Mouse (Mus musculus) hindbrain, embryonic 14.5 days (tissue): ENCODE data around the gene Asah2. TPM values are rescaled to one million over a fixed set of nuclear protein-coding genes. Genes with fewer than 3 reads are reported as not detected.
"Not testable (repeated sequence)": the region's sequence is repeated elsewhere in the genome, so short reads cannot be mapped to it uniquely, and the experiment has no call there.

Experiments
- ATAC-seq: fragments of 200-750 bp; cut with Nextera tagmentation; 2 replicates; pipeline ENCODE4 v1.8.0; 2017; ENCODE audit warnings: moderate number of reproducible peaks, mild to moderate bottlenecking, moderate TSS enrichment, moderate library complexity; ENCODE audit not compliant: low FRiP score
- DNase-seq: peaks from one replicate; pipeline ENCODE4 v3.0.0-alpha.2; 2015; ENCODE audit warnings: low spot score
- H3K27ac ChIP-seq: fragments of 300-500 bp; sonication (generic); 2 replicates; pipeline ENCODE4 v1.5.1; 2014; ENCODE audit warnings: mild to moderate bottlenecking, moderate library complexity
- H3K27me3 ChIP-seq: fragments of 300-500 bp; sonication (generic); 2 replicates; pipeline ENCODE4 v1.6.1; 2014; ENCODE audit warnings: mild to moderate bottlenecking, low read length, mixed read lengths; ENCODE audit not compliant: control insufficient read depth, insufficient read depth
- H3K36me3 ChIP-seq: fragments of 300-500 bp; sonication (generic); replicated peaks from 2 replicates; pipeline ENCODE4 v1.6.1; 2014; ENCODE audit not compliant: control insufficient read depth, insufficient read depth
- H3K4me1 ChIP-seq: fragments of 300-500 bp; sonication (generic); replicated peaks from 2 replicates; pipeline ENCODE4 v1.6.1; 2014; ENCODE audit warnings: antibody characterized with exemption, low read length, mixed read lengths; ENCODE audit not compliant: control insufficient read depth, insufficient read depth
- H3K4me2 ChIP-seq: fragments of 300-500 bp; sonication (generic); replicated peaks from 2 replicates; pipeline ENCODE4 v1.6.1; 2014; ENCODE audit warnings: mild to moderate bottlenecking, moderate library complexity
- H3K4me3 ChIP-seq: fragments of 300-500 bp; sonication (generic); replicated peaks from 2 replicates; pipeline ENCODE4 v1.5.1; 2014; ENCODE audit warnings: mild to moderate bottlenecking, low read length
- H3K9ac ChIP-seq: fragments of 300-500 bp; sonication (generic); 2 replicates; pipeline ENCODE4 v1.6.1; 2014
- H3K9me3 ChIP-seq: fragments of 300-500 bp; sonication (generic); 2 replicates; pipeline ENCODE4 v1.6.1; 2016; ENCODE audit warnings: low read length; ENCODE audit not compliant: control insufficient read depth
- WGBS: fragments of 180-500 bp; shearing (Covaris S2); extraction: QIAGEN DNeasy Blood & Tissue Kit; methylation state at CpG from one replicate; pipeline ENCODE4 v1.1.7; 2014; 5-methylcytosine and 5-hydroxymethylcytosine counted together
- polyA plus RNA-seq: library from polyadenylated mRNA; unstranded; fragments of >200 nt; fragmentation: Nextera tagmentation; extraction: Ambion mirVana; gene quantifications from 2 replicates; pipeline ENCODE4 v1.2.1, GENCODE M21; 2014

Asah2 gene
- polyA plus RNA-seq, 1 experiment from 2014 or later: 1.1 TPM

DNA sequence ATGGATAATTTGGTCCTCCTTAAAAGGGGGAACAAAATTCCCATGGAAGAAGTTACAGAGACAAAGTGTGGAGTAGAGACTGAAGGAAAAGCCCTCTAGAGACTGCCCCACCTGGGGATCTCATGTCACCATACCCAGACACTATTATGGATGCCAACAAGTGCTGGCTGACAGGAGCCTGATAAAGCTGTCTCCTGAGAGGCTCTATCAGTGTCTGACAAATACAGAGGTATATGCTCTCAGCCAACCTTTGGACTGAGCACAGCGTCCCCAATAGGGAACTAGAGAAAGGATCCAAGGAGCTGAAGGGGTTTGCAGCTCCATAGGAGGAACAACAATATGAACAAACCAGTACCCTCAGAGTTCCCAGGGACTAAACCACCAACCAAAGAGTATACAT is 23.2 kb downstream of the Asah2 start:
- DNase-seq, H3K4me3 ChIP-seq, H3K27me3 ChIP-seq, H3K27ac ChIP-seq, H3K9ac ChIP-seq, H3K9me3 ChIP-seq, H3K4me2 ChIP-seq, ATAC-seq, H3K4me1 ChIP-seq, H3K36me3 ChIP-seq: not testable (repeated sequence)
- 94% methylated on average over 1 of the region's 1 CpGs for WGBS

DNA sequence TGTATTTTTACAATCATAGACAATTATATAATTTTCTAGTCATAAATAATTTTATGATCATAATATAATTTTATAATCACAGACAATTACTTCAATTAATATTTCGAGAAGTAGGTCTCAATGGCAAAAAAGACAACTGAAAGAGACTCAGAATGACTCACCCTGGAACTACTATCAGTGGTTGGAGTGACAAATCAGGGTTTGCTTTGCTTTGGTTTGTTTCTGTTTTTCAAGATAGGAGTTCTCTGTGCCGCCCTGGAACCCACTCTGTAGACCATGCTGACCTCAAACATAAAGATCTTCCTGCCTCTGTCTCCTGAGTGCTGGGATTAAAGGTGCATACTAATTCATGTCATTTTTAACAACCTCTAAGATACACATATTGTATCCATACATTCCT is 37.7 kb downstream of the Asah2 start:
- no peak overlapping the region for H3K4me2 ChIP-seq
- ATAC-seq: no peak

DNA sequence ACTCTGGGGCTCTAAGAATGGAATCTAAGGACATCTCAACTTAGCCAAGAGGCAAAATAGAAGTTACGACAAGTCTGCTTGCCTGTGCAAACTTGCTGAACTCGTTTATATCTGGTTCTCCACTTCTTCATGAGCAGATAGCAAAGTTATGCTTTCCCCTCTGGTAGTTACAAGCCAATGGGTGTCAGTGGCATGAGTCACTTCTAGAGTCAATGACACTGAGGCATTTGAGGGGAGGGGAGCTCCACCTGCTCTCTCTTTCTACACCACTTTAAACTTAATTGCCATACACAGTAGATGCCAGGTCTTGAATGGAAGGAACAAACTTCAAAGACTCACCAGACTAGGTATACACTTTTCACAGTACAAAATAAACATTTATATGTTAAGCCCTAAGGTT is 38.4 kb downstream of the Asah2 start:
- ATAC-seq: no peak
- no peak overlapping the region for H3K4me3 ChIP-seq
- H3K4me2 ChIP-seq: no peak overlapping the region
- no peak overlapping the region for H3K9ac ChIP-seq
- H3K27ac ChIP-seq: no peak overlapping the region
- H3K36me3 ChIP-seq: no peaks in the 10 kb centered on the region
- H3K4me1 ChIP-seq: no peaks in the 10 kb centered on the region
- no peak for DNase-seq
- H3K27me3 ChIP-seq: no peaks in the 10 kb centered on the region
- H3K9me3 ChIP-seq: no peaks in the 10 kb centered on the region
- WGBS: 87% methylated on average over 2 of the region's 2 CpGs

More for the DNA sequence above, 37.7 kb downstream of the Asah2 start:
- H3K9ac ChIP-seq: no peak overlapping the region
- no peak overlapping the region for H3K4me3 ChIP-seq
- no peaks in the 10 kb centered on the region for H3K27me3 ChIP-seq
- WGBS: 86% methylated on average over 2 of the region's 2 CpGs
- no peaks in the 10 kb centered on the region for H3K4me1 ChIP-seq
- H3K27ac ChIP-seq: no peak overlapping the region
- H3K9me3 ChIP-seq: no peaks in the 10 kb centered on the region
- no peaks in the 10 kb centered on the region for H3K36me3 ChIP-seq
- no peak for DNase-seq

DNA sequence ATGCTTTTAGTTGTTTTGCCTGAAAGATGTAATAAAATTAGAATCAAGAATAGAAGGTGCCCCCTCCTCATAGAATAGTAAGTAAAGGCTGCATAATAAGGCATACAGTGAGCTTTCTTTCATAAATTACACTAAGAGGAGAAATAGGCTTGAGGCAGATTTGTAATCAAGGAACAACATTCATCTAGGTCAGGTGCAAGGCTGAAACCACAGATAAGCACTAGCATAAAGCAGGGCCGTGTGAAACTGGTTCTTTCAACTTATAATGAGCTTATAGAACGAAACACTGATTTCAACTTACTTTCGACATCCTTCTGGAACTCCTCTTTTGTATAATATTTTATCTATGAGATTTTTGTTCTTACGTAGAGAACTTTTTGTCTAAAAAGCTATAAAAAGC is 40.3 kb downstream of the Asah2 start:
- Histone ChIP-seq H3K4me1 (no peaks in the 10 kb centered on the region), H3K9me3 (no peaks in the 10 kb centered on the region), H3K27ac (no peak overlapping the region), H3K36me3 (no peaks in the 10 kb centered on the region), H3K27me3 (no peaks in the 10 kb centered on the region), H3K4me3 (no peak overlapping the region), H3K4me2 (no peak overlapping the region), H3K9ac (no peak overlapping the region)
- ATAC-seq: no peak
- DNase-seq: no peak
- 81% methylated on average over 4 of the region's 4 CpGs for WGBS

DNA sequence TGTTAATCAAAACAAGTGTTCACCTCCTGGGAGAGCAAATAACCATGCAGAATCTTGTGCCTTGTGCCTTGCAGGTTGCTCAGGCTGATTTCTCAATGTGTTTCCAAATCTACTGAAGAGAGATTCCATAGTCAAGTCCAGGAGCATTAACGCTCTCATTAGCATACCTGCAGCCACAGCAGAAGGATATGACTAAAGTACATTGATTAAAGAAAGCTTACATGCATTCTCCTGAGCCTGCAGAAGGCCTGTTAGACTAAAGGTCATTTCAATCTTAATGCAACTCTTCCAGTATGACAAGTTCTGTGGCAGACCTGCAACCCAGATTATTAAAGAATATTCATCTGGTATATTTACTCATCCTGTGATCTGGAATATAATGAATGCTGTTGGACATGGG is 46.7 kb downstream of the Asah2 start:
- Histone ChIP-seq H3K36me3 (no peaks in the 10 kb centered on the region), H3K4me3 (no peak overlapping the region), H3K4me1 (no peaks in the 10 kb centered on the region), H3K27ac (no peak overlapping the region), H3K9me3 (no peaks in the 10 kb centered on the region), H3K27me3 (no peaks in the 10 kb centered on the region), H3K9ac (no peak overlapping the region), H3K4me2 (no peak overlapping the region)
- DNase-seq (no peak), ATAC-seq (no peak)
- WGBS: 71% methylated on average over 1 of the region's 1 CpGs

DNA sequence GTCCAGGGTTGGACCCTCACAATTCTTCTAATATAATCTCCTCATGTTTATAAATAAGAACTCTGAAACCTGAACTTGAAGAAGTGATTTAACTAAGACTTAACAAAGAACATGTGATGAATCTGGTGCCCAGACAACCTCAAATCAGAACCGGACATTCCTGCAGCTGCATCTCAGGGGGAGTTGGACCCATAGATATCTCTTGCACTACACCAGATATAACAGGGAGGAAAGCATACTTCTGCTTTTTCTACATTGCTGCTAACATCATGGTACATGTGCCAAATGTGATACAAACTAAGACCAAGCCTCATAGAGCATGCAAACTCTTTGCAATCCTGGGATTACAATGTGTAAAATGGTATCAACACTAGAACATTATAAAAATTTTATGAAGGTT is 51.8 kb downstream of the Asah2 start:
- Histone ChIP-seq H3K36me3 (no peaks in the 10 kb centered on the region), H3K9ac (no peak overlapping the region)
- 94% methylated on average over 1 of the region's 1 CpGs for WGBS

DNA sequence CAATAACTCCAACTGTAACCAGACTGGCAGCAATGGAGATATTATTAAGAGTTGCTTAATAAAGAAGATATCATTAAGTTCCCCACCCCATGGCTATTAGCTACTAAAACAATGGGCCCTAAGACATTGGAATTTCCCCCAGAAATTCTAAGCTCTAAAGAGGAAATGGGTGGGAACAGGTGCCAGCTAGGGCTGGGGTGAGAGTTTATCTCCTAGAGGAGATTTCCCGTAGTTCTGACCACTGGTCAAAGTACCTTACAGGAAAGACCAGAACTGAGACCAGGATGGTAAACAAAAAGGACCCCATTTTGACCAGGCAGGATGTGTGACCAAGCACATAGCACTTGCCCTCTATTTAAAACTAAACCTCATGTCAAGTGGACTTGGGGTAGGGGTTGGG is 52.3 kb downstream of the Asah2 start:
- H3K9me3 ChIP-seq: no peaks in the 10 kb centered on the region
- H3K4me3 ChIP-seq: no peak overlapping the region
- WGBS: 81% methylated on average over 1 of the region's 1 CpGs
- no peaks in the 10 kb centered on the region for H3K36me3 ChIP-seq
- no peak overlapping the region for H3K4me2 ChIP-seq
- H3K27me3 ChIP-seq: no peaks in the 10 kb centered on the region
- H3K27ac ChIP-seq: no peak overlapping the region
- ATAC-seq (no peak), DNase-seq (no peak)
- no peaks in the 10 kb centered on the region for H3K4me1 ChIP-seq
- no peak overlapping the region for H3K9ac ChIP-seq

More for the DNA sequence above, 51.8 kb downstream of the Asah2 start:
- H3K27me3 ChIP-seq: no peaks in the 10 kb centered on the region
- no peaks in the 10 kb centered on the region for H3K9me3 ChIP-seq
- no peak overlapping the region for H3K4me2 ChIP-seq
- no peak for ATAC-seq
- no peak for DNase-seq
- no peaks in the 10 kb centered on the region for H3K4me1 ChIP-seq
- H3K27ac ChIP-seq: no peak overlapping the region
- no peak overlapping the region for H3K4me3 ChIP-seq

DNA sequence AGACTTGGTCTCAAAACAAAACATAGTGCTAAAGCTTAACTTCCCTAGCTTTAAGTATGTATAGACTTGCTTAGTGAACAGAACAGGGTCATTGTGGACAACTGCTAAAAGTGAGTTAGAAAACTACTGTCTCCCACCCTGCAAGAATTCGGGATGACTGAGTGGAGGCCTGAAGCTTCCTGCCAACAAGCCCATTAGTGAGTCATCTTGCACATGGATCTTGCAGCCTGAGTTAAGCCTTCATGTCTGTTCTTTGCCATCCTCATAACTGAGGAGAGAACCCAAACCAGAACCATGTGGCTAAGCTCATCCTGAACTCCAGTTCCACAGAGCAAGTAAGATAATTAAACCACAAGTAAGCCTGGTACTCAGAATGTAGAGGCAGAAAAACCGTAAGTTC is 56.8 kb downstream of the Asah2 start:
- Histone ChIP-seq H3K4me2 (no peak overlapping the region), H3K36me3 (no peaks in the 10 kb centered on the region), H3K9me3 (no peaks in the 10 kb centered on the region), H3K27ac (no peak overlapping the region), H3K27me3 (no peaks in the 10 kb centered on the region), H3K4me3 (no peak overlapping the region), H3K4me1 (no peaks in the 10 kb centered on the region), H3K9ac (no peak overlapping the region)
- ATAC-seq (no peak), DNase-seq (no peak)
- WGBS: 92% methylated on average over 2 of the region's 2 CpGs

DNA sequence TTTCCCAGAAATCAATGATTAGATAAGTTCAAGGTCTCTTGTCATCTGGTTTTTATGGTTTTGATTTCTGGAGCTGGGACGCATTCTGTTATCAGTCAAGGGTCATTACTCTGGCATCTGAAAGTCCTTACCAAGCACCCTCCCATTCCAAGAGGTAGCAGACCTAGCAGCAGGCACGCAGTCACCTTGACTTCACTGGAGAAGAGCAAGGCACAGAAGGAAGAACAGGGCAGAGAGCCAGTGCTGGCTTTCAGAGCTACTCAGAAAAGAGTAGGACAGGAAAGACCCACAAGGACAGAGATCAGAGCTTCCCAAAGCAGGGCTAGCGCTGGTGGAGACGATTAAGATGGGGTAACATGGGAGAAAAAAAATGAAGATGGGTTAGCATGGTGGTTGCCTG is 75.1 kb downstream of the Asah2 start:
- no peaks in the 10 kb centered on the region for H3K36me3 ChIP-seq
- H3K27ac ChIP-seq: no peak overlapping the region
- no peaks in the 10 kb centered on the region for H3K27me3 ChIP-seq
- ATAC-seq (no peak), DNase-seq (no peak)
- no peak overlapping the region for H3K4me3 ChIP-seq
- H3K9me3 ChIP-seq: no peaks in the 10 kb centered on the region
- no peaks in the 10 kb centered on the region for H3K4me1 ChIP-seq
- 86% methylated on average over 4 of the region's 4 CpGs for WGBS
- no peak overlapping the region for H3K9ac ChIP-seq
- H3K4me2 ChIP-seq: no peak overlapping the region

DNA sequence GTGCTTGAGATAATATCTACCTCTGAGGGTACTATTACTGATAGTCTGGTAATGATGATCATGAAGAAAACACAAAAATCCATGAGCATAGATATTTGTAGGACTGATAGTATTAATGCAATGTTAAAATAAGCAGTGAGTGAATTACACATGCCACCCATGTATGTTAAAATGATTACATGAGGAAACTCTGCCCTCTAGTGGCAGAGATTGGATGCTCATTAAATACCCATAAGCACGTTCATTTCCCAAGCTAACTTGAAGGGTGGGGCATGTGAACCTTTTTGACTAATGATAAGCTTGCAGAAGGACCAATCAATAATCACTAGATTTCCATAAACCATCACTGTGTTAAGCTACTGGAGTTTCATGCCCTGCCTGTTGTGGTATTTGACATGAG is 77.6 kb downstream of the Asah2 start:
- WGBS: 3% methylated on average over 1 of the region's 1 CpGs
- H3K4me1 ChIP-seq: no peaks in the 10 kb centered on the region
- DNase-seq (peak; percentile 81), ATAC-seq (peak; percentile 46; the same call in 1 of the 2 replicates)
- H3K9ac ChIP-seq: no peak overlapping the region
- no peak overlapping the region for H3K27ac ChIP-seq
- no peak overlapping the region for H3K4me2 ChIP-seq
- H3K9me3 ChIP-seq: no peaks in the 10 kb centered on the region
- H3K27me3 ChIP-seq: no peaks in the 10 kb centered on the region
- no peaks in the 10 kb centered on the region for H3K36me3 ChIP-seq
- H3K4me3 ChIP-seq: no peak overlapping the region
